Mouse (Mus musculus) hindbrain, embryonic 13.5 days (tissue): ENCODE results near the gene Ptpre. TPM values are rescaled to one million over a fixed set of nuclear protein-coding genes. Genes with fewer than 3 reads are reported as not detected.

Experiments
- ATAC-seq: fragments of 200-750 bp; cut with Nextera tagmentation; 2 replicates; pipeline ENCODE4 v1.8.0; 2017; ENCODE audit warnings: moderate TSS enrichment; ENCODE audit not compliant: low FRiP score
- H3K27ac ChIP-seq: fragments of 300-500 bp; sonication (generic); 2 replicates; pipeline ENCODE4 v1.5.1; 2015; ENCODE audit warnings: inconsistent platforms, mild to moderate bottlenecking, moderate library complexity
- H3K27me3 ChIP-seq: fragments of 300-500 bp; sonication (generic); 2 replicates; pipeline ENCODE4 v1.6.1; 2015; ENCODE audit warnings: mild to moderate bottlenecking, inconsistent platforms
- H3K36me3 ChIP-seq: fragments of 300-500 bp; sonication (generic); 2 replicates; pipeline ENCODE4 v1.6.1; 2015; ENCODE audit warnings: mild to moderate bottlenecking, inconsistent platforms
- H3K4me1 ChIP-seq: fragments of 300-500 bp; sonication (generic); replicated peaks from 2 replicates; pipeline ENCODE4 v1.6.1; 2015; ENCODE audit warnings: inconsistent platforms
- H3K4me2 ChIP-seq: fragments of 300-500 bp; sonication (generic); 2 replicates; pipeline ENCODE4 v1.6.1; 2015; ENCODE audit warnings: inconsistent platforms, mild to moderate bottlenecking, moderate library complexity
- H3K4me3 ChIP-seq: fragments of 300-500 bp; sonication (generic); 2 replicates; pipeline ENCODE4 v1.5.1; 2015; ENCODE audit warnings: mild to moderate bottlenecking, inconsistent platforms
- H3K9ac ChIP-seq: fragments of 300-500 bp; sonication (generic); 2 replicates; pipeline ENCODE4 v1.6.1; 2015; ENCODE audit warnings: mild to moderate bottlenecking, inconsistent platforms
- H3K9me3 ChIP-seq: fragments of 300-500 bp; sonication (generic); 2 replicates; pipeline ENCODE4 v1.6.1; 2016; ENCODE audit warnings: inconsistent platforms
- WGBS: fragments of 180-500 bp; shearing (Covaris S2); methylation state at CpG from one replicate; pipeline ENCODE4 v1.1.7; 2015; 5-methylcytosine and 5-hydroxymethylcytosine counted together
- polyA plus RNA-seq: library from polyadenylated mRNA; unstranded; fragments of >200 nt; fragmentation: Nextera tagmentation; extraction: Ambion mirVana; gene quantifications from 2 replicates; pipeline ENCODE4 v1.2.1, GENCODE M21; 2015

The Ptpre gene
- polyA plus RNA-seq, 1 experiment from 2014 or later: 4.4 TPM

- ATAC-seq: no peak
- Histone ChIP-seq H3K27ac (no peak overlapping the region), H3K4me3 (no peak overlapping the region), H3K4me2 (no peak overlapping the region), H3K4me1 (0 out of 2 replicates have a peak, but pooled peaks cover 3% of the 10 kb centered on the region), H3K9ac (no peak overlapping the region), H3K36me3 (no peaks in the 10 kb centered on the region), H3K27me3 (no peaks in the 10 kb centered on the region), H3K9me3 (no peaks in the 10 kb centered on the region)
- WGBS: 52% methylated on average over 2 of the region's 2 CpGs
These were observed 50.7 kb downstream of the Ptpre start for GRCm38 (mm10) chr7:135587821-135588575.

- H3K27me3 ChIP-seq: no peaks in the 10 kb centered on the region
- H3K27ac ChIP-seq: no peak overlapping the region
- H3K4me2 ChIP-seq: no peak overlapping the region
- ATAC-seq: no peak
- 0 out of 2 replicates have a peak, but pooled peaks cover 3% of the 10 kb centered on the region for H3K4me1 ChIP-seq
- no peak overlapping the region for H3K9ac ChIP-seq
- no peak overlapping the region for H3K4me3 ChIP-seq
- 80% methylated on average over 8 of the region's 8 CpGs for WGBS
- H3K9me3 ChIP-seq: no peaks in the 10 kb centered on the region
- no peaks in the 10 kb centered on the region for H3K36me3 ChIP-seq
These were observed 51.5 kb downstream of the Ptpre start for GRCm38 (mm10) chr7:135588620-135589309.

- ATAC-seq: no peak
- Histone ChIP-seq H3K27me3 (no peaks in the 10 kb centered on the region), H3K9me3 (no peaks in the 10 kb centered on the region), H3K4me3 (no peak overlapping the region), H3K36me3 (no peaks in the 10 kb centered on the region), H3K4me1 (peaks cover 16% of the 10 kb centered on the region), H3K4me2 (no peak overlapping the region), H3K27ac (no peak overlapping the region), H3K9ac (no peak overlapping the region)
- WGBS: 89% methylated on average over 2 of the region's 2 CpGs
These were observed 54.2 kb downstream of the Ptpre start for GRCm38 (mm10) chr7:135591461-135591860.

GRCm38 (mm10) chr7:135593286-135593685, 56.0 kb downstream of the Ptpre start:
- no peak overlapping the region for H3K4me3 ChIP-seq
- H3K27ac ChIP-seq: no peak overlapping the region
- H3K36me3 ChIP-seq: no peaks in the 10 kb centered on the region
- ATAC-seq: no peak
- H3K4me1 ChIP-seq: peaks cover 26% of the 10 kb centered on the region
- no peaks in the 10 kb centered on the region for H3K27me3 ChIP-seq
- H3K4me2 ChIP-seq: no peak overlapping the region
- H3K9me3 ChIP-seq: no peaks in the 10 kb centered on the region
- H3K9ac ChIP-seq: no peak overlapping the region
- WGBS: 81% methylated on average over 5 of the region's 5 CpGs

- H3K27me3 ChIP-seq: no peaks in the 10 kb centered on the region
These were observed 56.5 kb downstream of the Ptpre start for GRCm38 (mm10) chr7:135593825-135594224.

GRCm38 (mm10) chr7:135594676-135595075, 57.4 kb downstream of the Ptpre start:
- no peak for ATAC-seq
- H3K27me3 ChIP-seq: no peaks in the 10 kb centered on the region
- H3K4me2 ChIP-seq: no peak overlapping the region
- no peak overlapping the region for H3K27ac ChIP-seq
- H3K4me1 ChIP-seq: peaks cover 28% of the 10 kb centered on the region
- H3K4me3 ChIP-seq: no peak overlapping the region
- H3K9me3 ChIP-seq: no peaks in the 10 kb centered on the region
- H3K9ac ChIP-seq: no peak overlapping the region
- H3K36me3 ChIP-seq: no peaks in the 10 kb centered on the region
- WGBS: 67% methylated on average over 7 of the region's 7 CpGs

More at GRCm38 (mm10) chr7:135593825-135594224, 56.5 kb downstream of the Ptpre start:
- H3K27ac ChIP-seq: no peak overlapping the region
- peaks cover 28% of the 10 kb centered on the region for H3K4me1 ChIP-seq
- ATAC-seq: no peak
- no peaks in the 10 kb centered on the region for H3K36me3 ChIP-seq
- no peak overlapping the region for H3K9ac ChIP-seq
- no peak overlapping the region for H3K4me3 ChIP-seq
- H3K4me2 ChIP-seq: no peak overlapping the region
- H3K9me3 ChIP-seq: no peaks in the 10 kb centered on the region
- WGBS: 82% methylated on average over 3 of the region's 3 CpGs

- no peaks in the 10 kb centered on the region for H3K9me3 ChIP-seq
- no peak overlapping the region for H3K27ac ChIP-seq
- no peak overlapping the region for H3K4me3 ChIP-seq
- 59% methylated on average over 5 of the region's 5 CpGs for WGBS
- H3K4me2 ChIP-seq: no peak overlapping the region
- H3K36me3 ChIP-seq: no peaks in the 10 kb centered on the region
- no peak overlapping the region for H3K9ac ChIP-seq
- H3K4me1 ChIP-seq: peaks cover 28% of the 10 kb centered on the region
- ATAC-seq: no peak
- H3K27me3 ChIP-seq: no peaks in the 10 kb centered on the region
These were observed 58.4 kb downstream of the Ptpre start for GRCm38 (mm10) chr7:135595640-135596174.

- H3K4me2 ChIP-seq: no peak overlapping the region
- no peak overlapping the region for H3K4me3 ChIP-seq
- H3K27ac ChIP-seq: peak overlapping the region; percentile 18; the same call in 1 of the 2 replicates
- 56% methylated on average over 9 of the region's 9 CpGs for WGBS
- H3K9ac ChIP-seq: peak overlapping the region; percentile 35; the same call in 1 of the 2 replicates
- no peaks in the 10 kb centered on the region for H3K27me3 ChIP-seq
- H3K9me3 ChIP-seq: no peaks in the 10 kb centered on the region
- 0 out of 2 replicates have a peak, but pooled peaks have one; percentile 28 for ATAC-seq
- H3K4me1 ChIP-seq: peaks cover 28% of the 10 kb centered on the region
- H3K36me3 ChIP-seq: no peaks in the 10 kb centered on the region
These were observed 59.7 kb downstream of the Ptpre start for GRCm38 (mm10) chr7:135597006-135597405.

- Histone ChIP-seq H3K9me3 (no peaks in the 10 kb centered on the region), H3K9ac (no peak overlapping the region), H3K4me1 (peaks cover 28% of the 10 kb centered on the region), H3K27ac (no peak overlapping the region), H3K27me3 (no peaks in the 10 kb centered on the region), H3K4me2 (no peak overlapping the region), H3K36me3 (no peaks in the 10 kb centered on the region), H3K4me3 (no peak overlapping the region)
- WGBS: 68% methylated on average over 12 of the region's 12 CpGs
- ATAC-seq: no peak
These were observed 60.5 kb downstream of the Ptpre start for GRCm38 (mm10) chr7:135597604-135598289.

- Histone ChIP-seq H3K36me3 (no peaks in the 10 kb centered on the region), H3K27ac (no peak overlapping the region), H3K9ac (no peak overlapping the region), H3K4me1 (peaks cover 28% of the 10 kb centered on the region), H3K27me3 (no peaks in the 10 kb centered on the region), H3K4me2 (no peak overlapping the region), H3K4me3 (no peak overlapping the region), H3K9me3 (no peaks in the 10 kb centered on the region)
- no peak for ATAC-seq
- 75% methylated on average over 7 of the region's 7 CpGs for WGBS
These were observed 61.1 kb downstream of the Ptpre start for GRCm38 (mm10) chr7:135598303-135598855.

- no peak overlapping the region for H3K27ac ChIP-seq
- 88% methylated on average over 3 of the region's 3 CpGs for WGBS
- ATAC-seq: no peak
- H3K27me3 ChIP-seq: no peaks in the 10 kb centered on the region
- H3K9me3 ChIP-seq: no peaks in the 10 kb centered on the region
- no peaks in the 10 kb centered on the region for H3K36me3 ChIP-seq
- no peak overlapping the region for H3K4me3 ChIP-seq
- H3K9ac ChIP-seq: no peak overlapping the region
- H3K4me1 ChIP-seq: peaks cover 28% of the 10 kb centered on the region
- no peak overlapping the region for H3K4me2 ChIP-seq
These were observed 62.8 kb downstream of the Ptpre start for GRCm38 (mm10) chr7:135600076-135600475.

GRCm38 (mm10) chr7:135601607-135602006, 64.3 kb downstream of the Ptpre start:
- Histone ChIP-seq H3K9me3 (no peaks in the 10 kb centered on the region), H3K4me1 (peaks cover 14% of the 10 kb centered on the region), H3K4me2 (no peak overlapping the region), H3K36me3 (no peaks in the 10 kb centered on the region), H3K27me3 (no peaks in the 10 kb centered on the region), H3K4me3 (no peak overlapping the region), H3K27ac (no peak overlapping the region), H3K9ac (no peak overlapping the region)
- no peak for ATAC-seq
- WGBS: 84% methylated on average over 8 of the region's 8 CpGs
